Mouse (Mus musculus) forebrain, embryonic 10.5 days (tissue): ENCODE data around the gene Cmtm2b. TPM values are rescaled to one million over a fixed set of nuclear protein-coding genes. Genes with fewer than 3 reads are reported as not detected.

ENCODE experiments used
- DNase-seq: peaks from one replicate; pipeline ENCODE4 v3.0.0-alpha.2; 2017; ENCODE audit warnings: low spot score; ENCODE audit errors: extremely low spot score
- H3K27ac ChIP-seq: fragments of 300-500 bp; sonication (generic); 2 replicates; pipeline ENCODE4 v1.5.1; 2016; ENCODE audit warnings: mild to moderate bottlenecking
- H3K27me3 ChIP-seq: fragments of 300-500 bp; sonication (generic); 2 replicates; pipeline ENCODE4 v1.6.1; 2016; ENCODE audit warnings: mild to moderate bottlenecking; ENCODE audit not compliant: poor library complexity, severe bottlenecking
- H3K36me3 ChIP-seq: fragments of 300-500 bp; sonication (generic); replicated peaks from 2 replicates; pipeline ENCODE4 v1.6.1; 2016; ENCODE audit warnings: mild to moderate bottlenecking, moderate library complexity
- H3K4me1 ChIP-seq: fragments of 300-500 bp; sonication (generic); 2 replicates; pipeline ENCODE4 v1.6.1; 2016
- H3K4me3 ChIP-seq: fragments of 300-500 bp; sonication (generic); 2 replicates; pipeline ENCODE4 v1.5.1; 2016; ENCODE audit warnings: mild to moderate bottlenecking, moderate library complexity
- H3K9me3 ChIP-seq: fragments of 300-500 bp; sonication (generic); 2 replicates; pipeline ENCODE4 v1.6.1; 2016; ENCODE audit warnings: mild to moderate bottlenecking, moderate library complexity
- WGBS: fragments of 180-500 bp; shearing (Covaris S2); methylation state at CpG from one replicate; pipeline ENCODE4 v1.1.7; 2016; 5-methylcytosine and 5-hydroxymethylcytosine counted together
- polyA plus RNA-seq: library from polyadenylated mRNA; unstranded; fragments of >200 nt; fragmentation: Nextera tagmentation; extraction: Ambion mirVana; gene quantifications from 2 replicates; pipeline ENCODE4 v1.2.1, GENCODE M21; 2016

Gene Cmtm2b
- polyA plus RNA-seq, 1 experiment from 2014 or later, result not detected

DNA sequence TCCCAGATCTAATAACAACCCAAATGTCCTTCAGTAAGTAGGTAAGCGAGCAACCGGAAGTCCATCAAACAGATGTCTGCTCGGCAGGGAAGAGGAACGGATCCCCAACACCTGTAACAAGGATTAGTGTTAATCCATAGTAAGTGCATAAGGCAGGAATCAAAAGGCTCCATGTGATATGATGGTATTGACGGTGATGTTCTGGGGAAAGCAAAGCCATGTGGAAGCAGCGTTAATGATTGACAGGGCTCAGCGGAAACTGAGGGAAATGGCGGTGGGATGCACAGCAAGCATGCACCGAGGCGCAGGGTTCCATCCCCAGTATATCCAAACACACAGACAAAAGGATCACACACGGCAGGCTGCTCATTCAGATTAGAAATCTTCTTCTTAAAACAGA, 52.2 kb downstream of the Cmtm2b start:
- H3K27ac ChIP-seq, result no peak overlapping the region
- H3K27me3 ChIP-seq, result no peaks in the 10 kb centered on the region
- H3K36me3 ChIP-seq, result peaks cover 2% of the 10 kb centered on the region; the same call in 1 of the 2 replicates
- H3K9me3 ChIP-seq, result no peaks in the 10 kb centered on the region
- 83% methylated on average over 11 of the region's 11 CpGs for WGBS
- peaks cover 43% of the 10 kb centered on the region for H3K4me1 ChIP-seq
- no peak overlapping the region for H3K4me3 ChIP-seq
- DNase-seq, result no peak

DNA sequence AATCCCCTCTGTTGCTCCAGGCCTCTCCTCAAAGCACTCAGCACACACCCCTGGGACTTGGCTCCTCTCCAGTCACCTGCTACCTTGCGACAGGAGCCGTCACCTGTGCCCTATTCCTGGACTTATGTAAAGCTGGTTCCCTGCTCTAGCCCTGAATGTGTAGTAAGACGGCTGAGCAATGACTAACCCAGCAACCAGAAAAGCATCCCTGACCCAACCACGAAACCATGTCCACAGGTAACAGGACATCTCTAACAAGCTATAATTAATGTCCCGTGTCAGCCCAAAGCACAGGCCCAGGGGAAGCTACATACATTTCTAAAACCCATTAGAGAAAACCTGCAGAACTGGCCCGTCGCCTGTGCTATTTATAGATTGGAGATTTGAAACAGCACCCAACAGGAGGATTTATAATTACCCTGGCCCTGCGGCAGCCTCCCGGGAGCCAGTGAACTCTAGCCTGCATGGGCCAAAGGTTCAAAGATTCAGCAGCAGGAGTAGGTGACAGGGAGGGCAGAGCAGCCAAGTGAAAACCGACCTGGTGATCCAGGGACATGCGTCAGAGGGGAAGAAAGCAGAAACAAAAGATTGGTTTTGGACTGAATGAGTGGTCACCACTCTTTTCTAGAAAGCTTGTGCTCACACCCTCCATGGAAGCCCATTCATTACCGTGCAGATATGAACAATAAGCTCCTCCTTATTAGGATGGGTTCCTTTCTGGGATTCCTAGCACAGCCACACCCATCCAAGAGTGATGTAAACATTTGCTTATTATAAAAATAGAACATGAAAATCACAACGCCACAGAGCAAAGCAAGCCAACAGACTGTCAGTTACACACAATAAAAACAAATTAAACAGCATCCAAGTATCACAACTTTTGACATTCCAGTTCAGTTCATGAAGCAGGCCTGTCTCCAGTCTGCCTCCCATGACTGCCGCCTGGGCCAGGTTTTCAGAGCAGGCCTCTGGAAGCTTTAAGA, 53.1 kb downstream of the Cmtm2b start:
- Histone ChIP-seq H3K27me3 (no peaks in the 10 kb centered on the region), H3K36me3 (peaks cover 2% of the 10 kb centered on the region; the same call in 1 of the 2 replicates), H3K27ac (peak overlapping the region; percentile 62; the same call in 1 of the 2 replicates), H3K9me3 (no peaks in the 10 kb centered on the region), H3K4me1 (peaks cover 43% of the 10 kb centered on the region), H3K4me3 (no peak overlapping the region)
- WGBS, result 53% methylated on average over 14 of the region's 14 CpGs
- no peak for DNase-seq

DNA sequence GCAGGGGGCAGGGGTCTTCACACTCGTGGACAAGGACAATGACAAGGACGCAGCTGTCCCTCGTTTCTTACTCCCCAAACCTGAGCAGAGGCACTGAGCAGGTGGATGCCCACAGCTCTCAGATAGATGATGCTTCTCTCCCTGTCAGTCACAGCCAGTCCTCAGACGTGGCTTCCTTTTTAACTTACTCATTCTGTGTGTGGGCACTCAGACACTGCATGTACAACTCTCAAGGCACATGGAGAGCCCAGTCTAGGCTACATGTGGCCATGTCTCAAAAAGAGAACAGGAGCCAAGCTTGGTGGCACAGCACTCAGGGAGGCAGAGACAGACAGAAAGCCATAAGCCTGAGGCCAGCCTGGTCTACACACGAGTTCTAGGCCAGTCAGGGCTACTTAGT, 53.9 kb downstream of the Cmtm2b start:
- WGBS, result 60% methylated on average over 5 of the region's 5 CpGs
- Histone ChIP-seq H3K4me1 (peaks cover 43% of the 10 kb centered on the region), H3K27ac (0 out of 2 replicates have a peak overlapping the region, but pooled peaks have one; percentile 62), H3K4me3 (no peak overlapping the region), H3K36me3 (peaks cover 2% of the 10 kb centered on the region; the same call in 1 of the 2 replicates), H3K27me3 (no peaks in the 10 kb centered on the region), H3K9me3 (no peaks in the 10 kb centered on the region)
- DNase-seq, result no peak

DNA sequence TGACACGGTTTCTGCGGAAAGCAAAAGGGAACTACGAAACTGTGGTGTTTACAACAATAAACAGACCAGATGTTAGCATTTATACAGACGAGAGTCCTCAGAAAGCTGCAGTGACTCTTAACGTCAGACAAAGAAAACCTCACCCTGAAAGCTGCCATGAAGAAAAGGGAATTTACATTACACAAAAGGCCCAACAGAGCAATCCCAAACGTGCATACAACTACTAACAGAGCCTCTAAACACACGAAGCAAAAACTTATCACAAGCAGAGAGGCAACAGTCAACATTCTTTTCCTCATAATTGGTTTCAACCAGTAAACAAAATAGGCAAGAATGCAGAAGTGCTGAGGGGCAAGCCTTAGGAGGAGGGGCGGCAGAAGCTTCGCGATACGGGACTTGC, 54.6 kb downstream of the Cmtm2b start:
- peaks cover 50% of the 10 kb centered on the region for H3K4me1 ChIP-seq
- 52% methylated on average over 11 of the region's 11 CpGs for WGBS
- no peak overlapping the region for H3K27ac ChIP-seq

DNA sequence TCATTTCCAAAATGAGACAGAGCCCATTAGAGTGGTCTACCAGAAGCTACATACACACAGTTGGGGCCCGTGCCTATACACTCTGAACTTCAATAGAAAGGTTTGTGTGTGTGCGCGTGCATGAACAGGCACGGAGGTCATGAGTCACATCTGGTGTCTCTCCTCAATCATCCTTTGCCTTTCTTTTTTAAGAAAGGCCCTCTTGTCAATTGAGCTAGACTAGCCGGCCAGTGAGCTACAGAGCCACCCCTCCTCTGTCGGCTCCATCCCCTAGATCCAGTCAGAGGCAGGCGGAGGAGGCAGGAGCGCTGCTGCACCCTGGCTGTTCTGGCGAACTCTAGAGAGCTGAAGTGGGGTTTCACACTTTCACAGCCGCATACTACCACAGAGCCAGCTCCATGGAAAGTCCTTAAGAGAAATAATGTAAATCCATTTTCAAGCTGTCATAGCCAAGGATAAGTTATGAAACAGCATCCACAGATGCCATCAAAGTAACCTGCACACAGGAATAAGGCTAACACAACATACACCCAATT, 57.3 kb downstream of the Cmtm2b start:
- Histone ChIP-seq H3K36me3 (no peaks in the 10 kb centered on the region), H3K4me3 (no peak overlapping the region), H3K9me3 (no peaks in the 10 kb centered on the region), H3K27me3 (no peaks in the 10 kb centered on the region), H3K4me1 (peaks cover 70% of the 10 kb centered on the region), H3K27ac (no peak overlapping the region)
- no peak for DNase-seq
- 55% methylated on average over 10 of the region's 10 CpGs for WGBS

More for the DNA sequence above, 54.6 kb downstream of the Cmtm2b start:
- no peak overlapping the region for H3K4me3 ChIP-seq
- no peaks in the 10 kb centered on the region for H3K9me3 ChIP-seq
- DNase-seq, result no peak
- no peaks in the 10 kb centered on the region for H3K27me3 ChIP-seq
- H3K36me3 ChIP-seq, result no peaks in the 10 kb centered on the region; the same call in 1 of the 2 replicates

DNA sequence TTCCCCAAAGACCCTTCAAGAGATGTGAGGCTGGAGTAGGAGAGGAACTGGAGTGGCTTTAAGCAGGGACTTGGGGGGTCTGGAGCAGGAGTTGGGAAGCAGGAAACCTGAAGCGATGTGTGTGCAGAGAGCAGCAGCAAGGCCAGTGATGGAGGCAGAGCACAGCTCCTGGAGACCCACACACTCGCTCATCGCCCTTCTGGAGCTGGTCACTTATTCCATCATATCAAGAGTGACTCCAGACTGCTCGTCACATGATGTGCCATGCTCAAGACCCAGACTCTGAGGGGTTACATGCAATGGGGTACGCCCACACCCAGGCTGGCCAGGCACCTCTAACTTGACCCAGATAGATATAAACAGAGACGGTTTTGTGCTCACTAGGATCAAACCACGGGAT, 58.2 kb downstream of the Cmtm2b start:
- peaks cover 65% of the 10 kb centered on the region for H3K4me1 ChIP-seq
- H3K36me3 ChIP-seq, result no peaks in the 10 kb centered on the region
- no peak for DNase-seq
- H3K9me3 ChIP-seq, result no peaks in the 10 kb centered on the region
- no peak overlapping the region for H3K4me3 ChIP-seq
- H3K27me3 ChIP-seq, result no peaks in the 10 kb centered on the region
- 92% methylated on average over 7 of the region's 7 CpGs for WGBS
- H3K27ac ChIP-seq, result no peak overlapping the region

Other genes with a start within 250 kb of the Cmtm2b start
- 12.5 and 14.3 TPM in 2 replicates for gene Cdh5, start 220.6 kb upstream of the Cmtm2b start, polyA plus RNA-seq
- gene Bean1, start 151.8 kb upstream of the Cmtm2b start, polyA plus RNA-seq, result 0.09 TPM in 1 of 2 replicates, not detected in the other
- 25.7 and 25.8 TPM in 2 replicates for gene Tk2, start 73.7 kb upstream of the Cmtm2b start, polyA plus RNA-seq
- gene Cklf, start 71.4 kb upstream of the Cmtm2b start, polyA plus RNA-seq, result 39.4 and 41.7 TPM in 2 replicates
- gene Cmtm2a, start 29.0 kb upstream of the Cmtm2b start, polyA plus RNA-seq, result not detected in 2 replicates
- not detected in 2 replicates for gene Gm45711, start 12.1 kb upstream of the Cmtm2b start, polyA plus RNA-seq
- gene Cmtm1, start 12.1 kb upstream of the Cmtm2b start, polyA plus RNA-seq, result not detected in 2 replicates
- gene Gm11020, start 663 bp upstream of the Cmtm2b start, polyA plus RNA-seq, result not detected in 2 replicates
- 68.5 and 70.9 TPM in 2 replicates for gene Cmtm3, start 17.2 kb downstream of the Cmtm2b start, polyA plus RNA-seq
- gene Cmtm4, start 73.6 kb downstream of the Cmtm2b start, polyA plus RNA-seq, result 2.2 and 2.5 TPM in 2 replicates
- gene Dync1li2, start 120.8 kb downstream of the Cmtm2b start, polyA plus RNA-seq, result 81.5 and 81.9 TPM in 2 replicates
- 0.10 TPM in 2 replicates for gene Terb1, start 187.7 kb downstream of the Cmtm2b start, polyA plus RNA-seq
- 133 and 146 TPM in 2 replicates for gene Nae1, start 212.4 kb downstream of the Cmtm2b start, polyA plus RNA-seq
- 1.1 and 1.3 TPM in 2 replicates for gene Car7, start 212.5 kb downstream of the Cmtm2b start, polyA plus RNA-seq